Mouse (Mus musculus) right cerebral cortex, adult 2 months (tissue): ENCODE results near the gene Lsm10.

Experiments
- DNase-seq, 2 experiments: peaks; one replicate each; pipeline ENCODE4 v3.0.0; 2021 to 2022; ENCODE audit warnings: low spot score in 2 of 2

Gene Lsm10

DNA sequence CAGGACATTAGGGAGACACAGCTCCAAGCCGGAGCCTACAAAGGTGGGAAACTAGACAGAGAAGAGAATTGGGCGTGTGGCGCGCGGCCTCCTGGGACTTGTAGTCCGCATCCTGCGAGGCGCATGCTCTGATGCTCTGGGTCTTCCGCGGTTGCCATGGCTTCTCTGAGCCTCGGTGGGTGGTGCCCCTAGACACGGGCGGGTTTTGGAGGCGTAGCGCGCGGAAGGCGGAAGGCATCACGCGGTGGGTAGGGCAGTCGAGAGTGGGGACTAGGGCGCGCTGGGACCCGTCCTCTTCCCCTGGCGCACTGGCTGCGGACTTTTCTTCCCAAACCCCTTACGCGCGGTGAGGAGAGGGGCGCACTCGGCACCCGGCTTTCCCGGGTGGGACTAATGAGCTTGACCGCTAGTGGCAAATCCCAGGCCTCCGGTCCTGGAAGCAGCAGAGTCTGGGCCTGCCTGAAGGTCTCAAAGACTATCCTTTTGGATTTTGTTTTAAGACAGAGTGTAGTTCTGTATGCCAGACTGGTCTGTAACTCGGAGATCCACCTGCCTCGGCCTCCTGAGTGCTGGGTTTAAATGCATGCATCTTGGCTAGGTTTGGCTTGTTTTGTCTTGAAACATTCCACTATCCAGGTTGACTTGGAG, at the start of gene Lsm10:
Lsm10 (plus strand) TSS at position 160 of the 648 bp plus-strand sequence.
- peak; percentile 97 to 98 for DNase-seq

DNA sequence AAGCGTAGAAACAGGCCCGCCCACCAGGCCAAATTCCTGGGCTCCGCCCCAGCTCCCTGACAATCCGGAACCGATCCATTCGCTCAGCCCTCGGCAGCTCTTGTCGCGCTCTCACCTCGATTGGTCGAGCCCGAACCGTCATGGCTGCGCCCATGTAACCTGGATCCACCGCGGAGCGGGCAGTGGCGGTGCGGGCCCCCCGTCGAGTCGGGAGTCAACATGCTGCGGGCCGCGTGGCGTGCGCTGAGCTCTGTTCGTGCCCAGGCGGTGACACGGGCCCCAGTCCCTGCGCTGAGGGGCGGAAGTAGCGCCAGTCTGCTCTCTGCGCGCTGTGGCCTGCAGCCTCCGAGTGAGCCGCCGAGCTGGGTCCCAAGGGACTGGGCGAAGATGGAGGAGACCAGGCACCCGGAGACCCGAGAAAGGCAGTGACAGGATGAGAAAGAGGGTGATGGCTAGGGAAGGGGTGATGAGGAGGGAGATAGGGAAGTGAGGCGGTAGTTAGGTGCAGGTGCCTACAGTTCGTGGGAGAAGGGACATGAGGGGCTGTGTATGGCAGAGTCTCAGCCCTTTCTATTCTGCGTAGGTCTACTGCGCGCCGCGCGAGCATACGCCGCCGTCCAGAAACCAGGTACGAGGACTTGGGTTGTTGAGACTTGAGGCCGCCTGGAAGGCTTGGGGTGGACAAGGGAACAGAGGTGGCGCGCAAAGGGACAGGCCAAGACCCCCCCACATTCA, 49.4 kb upstream of the Lsm10 start, which contains the start of gene Mrps15:
Mrps15 (plus strand) TSS at position 75 of the 735 bp plus-strand sequence.
- DNase-seq, result peak; percentile 85 to 89

DNA sequence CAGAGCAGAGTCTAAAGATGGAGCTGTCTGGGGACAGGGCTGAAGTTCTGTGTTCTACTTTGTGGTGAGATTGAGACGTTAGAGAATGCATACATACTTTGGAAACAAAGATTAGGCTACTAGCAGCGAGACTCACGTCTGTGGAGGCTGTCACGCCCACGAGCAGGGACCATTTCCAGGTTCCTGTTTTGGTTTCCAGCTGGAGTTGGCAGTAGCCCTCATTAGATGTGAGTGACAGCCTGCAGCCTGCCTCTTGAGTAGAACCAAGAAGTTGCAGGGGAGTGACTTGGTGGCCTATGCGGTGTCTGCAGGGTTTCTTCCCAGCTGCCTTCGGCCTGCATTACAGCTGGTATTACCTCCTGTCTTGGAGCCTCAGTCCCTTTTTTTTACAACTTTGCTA, 44.8 kb upstream of the Lsm10 start:
- peak; percentile 74 to 76 for DNase-seq

DNA sequence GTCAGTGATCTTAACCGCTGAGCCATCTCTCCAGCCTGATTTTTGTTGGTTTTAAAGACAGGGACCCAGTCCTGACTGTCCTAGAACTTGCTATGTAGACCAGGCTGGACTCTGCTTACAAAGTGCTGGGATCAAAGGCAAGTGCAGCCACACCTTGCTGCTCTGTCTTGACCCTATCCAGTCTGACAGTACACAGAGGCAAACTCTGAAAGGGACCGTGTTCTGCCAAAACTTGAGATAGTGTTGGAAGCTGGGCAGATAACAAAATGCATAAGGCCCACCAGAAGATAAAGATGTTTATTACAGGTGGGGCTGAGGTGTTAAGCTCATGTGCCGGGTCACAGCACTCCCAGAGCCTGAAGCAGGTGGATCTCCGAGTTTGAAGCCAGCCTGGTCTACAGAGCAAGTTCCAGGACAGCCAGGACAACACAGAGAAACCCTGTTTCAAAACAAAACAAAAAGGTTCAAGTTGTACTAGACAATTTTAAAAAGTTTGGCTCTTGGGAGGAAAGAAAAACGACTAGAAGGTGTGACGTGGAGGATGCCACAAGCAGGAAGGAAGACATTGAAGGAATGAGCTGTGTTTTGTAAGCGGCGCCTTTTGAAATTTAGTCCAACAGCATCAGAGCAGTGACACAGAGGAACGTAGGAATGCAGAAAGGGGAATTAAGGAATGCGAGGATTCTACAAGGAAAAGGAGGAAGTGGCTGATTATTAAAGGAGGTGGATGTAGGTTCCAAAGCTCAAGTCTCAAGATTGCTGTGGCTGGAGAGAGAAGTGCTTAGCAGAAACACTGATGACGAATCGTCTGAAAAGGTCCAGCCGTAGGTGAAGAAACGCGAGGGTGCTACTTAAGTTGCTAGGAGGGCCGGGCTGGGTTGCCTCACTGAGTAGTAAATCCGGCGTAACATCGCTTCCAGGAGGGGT, 39.0 kb upstream of the Lsm10 start:
- DNase-seq, result no peak

DNA sequence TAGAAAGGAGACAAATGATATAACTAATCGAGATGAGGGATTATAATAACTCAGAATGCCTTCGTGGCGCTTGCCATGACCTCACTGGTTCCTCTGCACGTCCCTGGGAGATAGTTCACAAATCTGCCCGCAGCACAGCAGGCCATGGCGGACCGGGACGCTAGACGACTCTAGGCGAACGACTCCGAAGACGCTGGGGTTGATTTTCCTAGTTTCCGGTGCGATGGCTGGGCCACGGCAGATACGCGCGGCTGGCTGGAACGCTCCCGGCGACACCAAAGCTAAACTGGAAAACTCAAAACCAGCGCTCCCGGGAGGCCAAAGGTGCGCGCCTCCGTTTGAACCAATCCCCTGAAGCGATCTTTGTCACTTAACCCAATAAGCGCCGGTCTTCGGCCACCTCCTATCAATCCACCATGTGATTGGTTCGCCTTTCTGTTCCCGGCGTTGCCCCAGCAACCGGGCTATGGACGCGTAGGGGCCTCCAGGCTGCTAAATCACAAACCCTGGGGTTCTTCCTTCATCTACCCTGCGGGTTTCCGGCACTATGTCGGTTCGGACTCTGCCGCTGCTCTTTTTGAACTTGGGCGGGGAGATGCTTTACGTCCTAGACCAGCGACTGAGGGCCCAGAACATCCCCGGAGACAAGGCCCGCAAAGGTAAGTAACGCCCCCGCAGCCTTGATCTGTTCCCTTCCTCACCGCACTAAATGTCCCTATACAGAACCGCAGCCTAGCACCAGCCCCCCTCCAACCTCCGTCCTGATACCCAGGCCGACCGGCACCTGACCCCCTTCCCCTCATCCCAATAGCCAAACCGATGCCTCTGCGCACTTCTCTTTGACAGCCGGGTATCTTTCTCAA, 38.1 kb upstream of the Lsm10 start, which contains the start of gene Oscp1:
Oscp1 (plus strand) TSS at position 432 of the 863 bp plus-strand sequence.
- DNase-seq, result peak; percentile 94 to 96

DNA sequence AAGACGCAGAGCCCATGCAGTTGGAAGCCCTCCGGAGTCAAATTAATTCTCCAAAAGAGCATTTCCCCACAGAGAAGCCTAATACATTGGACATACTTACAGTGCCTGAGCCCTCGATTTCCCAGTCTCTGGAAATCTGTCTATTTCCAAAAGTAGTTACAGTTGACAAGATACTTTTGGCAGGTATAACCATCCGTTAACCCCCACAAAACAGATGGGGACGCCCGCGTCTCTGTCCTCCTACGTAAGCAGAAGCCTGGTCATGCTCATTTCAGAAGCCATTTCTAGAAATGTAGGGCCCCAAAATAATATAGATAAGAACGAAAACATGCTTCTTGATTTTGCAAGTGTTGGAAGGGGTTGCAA, 37.4 kb upstream of the Lsm10 start:
- peak; percentile 77 to 81 for DNase-seq

DNA sequence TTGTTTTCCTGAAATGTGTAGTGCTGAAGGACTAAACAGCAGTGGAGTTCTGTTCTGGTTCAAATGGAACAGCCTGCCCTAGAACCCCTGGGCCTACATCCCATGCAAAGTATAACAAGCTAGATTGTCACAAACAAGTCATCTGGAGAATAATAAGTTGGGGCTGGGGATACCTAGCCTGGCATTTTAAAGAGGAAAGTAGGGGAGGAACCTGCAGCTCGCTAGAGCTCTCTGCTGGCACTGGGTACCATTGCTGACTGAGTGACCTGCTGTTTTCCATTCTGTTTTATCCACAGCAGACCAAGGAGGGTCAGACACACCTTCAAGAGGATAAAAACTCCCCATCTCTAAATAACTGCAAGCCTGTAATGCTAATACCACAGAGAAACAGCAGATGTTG, 33.6 kb upstream of the Lsm10 start:
- DNase-seq, result peak in 1 of 2 experiments; percentile 36

DNA sequence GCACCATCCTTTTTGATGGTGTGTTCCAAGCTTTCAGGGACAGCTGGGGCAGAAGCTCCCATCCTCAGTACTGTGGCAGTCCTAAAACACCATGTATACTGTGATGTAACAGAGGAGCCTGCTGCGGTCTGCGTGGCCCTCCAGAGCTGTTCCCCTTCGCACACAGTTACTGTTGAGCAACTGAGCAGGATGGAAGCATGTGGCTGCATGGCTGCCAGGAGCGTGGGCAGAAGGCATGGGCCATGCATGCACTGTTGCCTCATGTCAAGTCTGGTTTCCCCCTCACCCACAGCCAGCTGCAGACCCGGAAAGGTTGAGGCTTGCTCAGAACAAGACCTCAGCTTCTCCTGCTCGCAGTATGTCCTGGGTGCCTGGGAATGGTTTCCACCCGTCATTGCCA, 31.2 kb upstream of the Lsm10 start:
- peak in 1 of 2 experiments; percentile 20 for DNase-seq

DNA sequence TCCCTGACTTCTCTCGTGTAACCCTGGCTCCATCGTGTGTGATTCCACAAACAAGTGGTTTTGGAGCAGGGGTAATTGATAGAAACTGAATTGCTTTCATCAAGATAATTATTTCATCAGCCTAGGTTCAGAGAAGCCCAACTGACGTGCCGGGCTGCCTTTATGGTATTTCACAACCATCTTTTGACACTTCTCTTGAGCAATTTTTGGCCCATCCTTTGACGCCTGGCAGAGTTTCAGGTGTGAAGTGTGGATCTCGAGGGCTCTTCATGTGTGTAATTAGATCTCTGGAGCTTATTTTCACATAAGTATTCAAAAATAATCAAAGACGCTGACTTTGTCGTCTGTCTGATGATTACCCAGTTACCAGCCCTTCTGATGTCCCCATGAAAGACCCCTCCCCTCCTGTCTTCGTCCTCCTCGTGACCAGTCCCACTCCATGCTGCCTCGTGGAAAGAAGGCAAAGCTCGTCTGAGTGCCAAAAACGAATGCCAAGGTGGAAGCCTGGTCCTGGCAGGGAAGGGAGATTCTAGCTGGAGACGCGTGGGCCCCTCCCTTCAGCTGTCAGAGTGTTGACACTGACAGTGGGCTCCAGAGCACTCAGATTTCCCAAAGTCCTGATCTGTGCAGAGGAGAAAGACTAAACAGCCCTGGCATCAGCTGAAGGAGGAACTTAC, 28.9 kb upstream of the Lsm10 start:
- peak in 1 of 2 experiments; percentile 20 for DNase-seq

DNA sequence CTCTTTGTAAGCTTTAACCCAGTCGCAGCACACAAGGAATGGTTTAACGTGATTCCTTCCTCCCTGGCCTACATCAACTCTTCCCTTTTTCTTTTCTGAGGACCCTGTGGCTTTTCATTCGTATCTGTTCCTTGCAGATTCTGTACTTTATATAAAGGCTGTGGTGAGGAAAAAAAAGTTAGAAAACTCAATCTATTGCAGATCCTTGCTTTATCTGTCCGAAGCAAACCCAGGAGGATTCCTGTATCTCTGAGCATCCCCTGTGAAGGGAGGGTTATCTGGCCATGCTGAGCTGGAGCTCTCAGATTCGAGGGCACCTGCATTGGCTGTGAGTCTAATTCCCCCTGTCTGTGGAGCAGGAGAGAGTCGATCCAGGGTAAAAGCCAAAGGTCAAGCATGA, 27.6 kb upstream of the Lsm10 start:
- DNase-seq, result no peak

DNA sequence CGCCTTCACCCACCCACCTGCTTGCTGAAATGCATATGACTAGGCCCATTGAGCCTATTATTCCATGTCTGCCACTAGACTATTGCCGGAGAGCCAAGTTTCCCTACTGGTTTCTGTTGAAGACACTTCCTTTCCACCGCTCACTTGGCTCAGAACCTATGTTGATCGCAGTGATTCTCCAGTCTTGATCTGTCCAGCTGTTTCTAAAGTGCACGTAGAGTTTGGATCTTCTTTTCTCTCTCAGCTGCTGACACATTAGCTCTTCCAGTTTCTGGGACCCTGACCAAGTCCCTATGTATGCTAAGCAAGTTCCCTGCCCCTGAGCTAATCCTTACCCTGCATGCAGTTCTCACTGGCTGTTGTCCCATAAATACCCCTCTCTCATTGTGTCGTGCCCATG, 18.6 kb upstream of the Lsm10 start:
- DNase-seq, result no peak

DNA sequence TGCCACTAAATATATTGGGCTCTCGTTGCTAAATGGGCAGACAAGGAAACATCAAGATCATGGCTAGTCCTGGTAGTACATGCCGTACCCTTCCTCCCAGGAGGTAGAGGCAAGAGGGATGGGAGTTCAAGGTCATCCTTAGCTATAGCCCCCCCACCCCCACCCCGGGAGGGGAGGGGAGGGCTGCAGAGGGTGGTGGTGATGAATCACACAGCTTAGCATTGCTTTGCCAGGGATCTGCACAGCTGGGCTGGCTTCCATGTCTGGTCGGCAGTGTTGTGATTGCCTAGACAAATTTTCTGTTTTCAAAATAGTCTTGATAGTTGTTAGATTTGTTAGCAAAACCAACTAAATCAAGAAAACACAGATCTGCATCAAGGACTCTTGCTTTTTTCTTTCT, 17.2 kb upstream of the Lsm10 start:
- no peak for DNase-seq

DNA sequence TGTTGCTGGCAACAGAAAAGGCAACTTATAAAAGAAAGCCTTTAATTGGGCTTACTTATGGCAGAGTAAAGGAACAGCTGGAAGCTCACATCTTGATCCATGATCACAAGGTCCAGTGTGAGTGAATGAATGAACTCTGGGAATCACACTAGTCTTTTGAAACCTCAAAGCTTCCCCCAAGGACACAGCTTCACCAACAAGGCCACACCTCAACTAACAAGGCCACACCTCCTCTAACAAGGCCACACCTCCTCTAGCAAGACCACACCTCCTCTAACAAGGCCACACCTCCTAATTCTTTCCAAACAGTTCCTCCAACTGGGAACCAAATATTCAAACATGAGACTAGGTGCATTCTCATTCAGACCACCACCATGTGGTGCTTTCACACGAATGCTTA, 14.8 kb upstream of the Lsm10 start:
- no peak for DNase-seq

DNA sequence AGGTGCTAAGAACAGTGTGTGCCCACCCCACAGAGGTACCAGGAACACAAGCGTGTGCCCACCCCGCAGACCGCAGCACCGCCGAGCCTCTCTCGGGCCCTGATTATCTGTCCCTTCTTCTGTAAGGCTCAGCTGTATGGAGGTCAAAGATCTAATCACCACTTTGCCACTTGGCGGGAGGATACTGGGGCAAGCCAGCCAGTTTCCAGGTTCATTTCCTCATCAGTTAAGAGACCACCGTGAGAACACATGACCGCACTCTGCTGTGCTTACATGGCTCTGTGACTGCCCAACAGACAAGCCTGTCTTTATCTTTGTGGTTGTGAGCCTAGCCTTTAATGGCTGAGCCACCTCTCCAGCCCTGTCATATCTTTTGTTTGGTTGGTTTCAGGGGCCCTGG, 13.4 kb upstream of the Lsm10 start:
- no peak for DNase-seq

DNA sequence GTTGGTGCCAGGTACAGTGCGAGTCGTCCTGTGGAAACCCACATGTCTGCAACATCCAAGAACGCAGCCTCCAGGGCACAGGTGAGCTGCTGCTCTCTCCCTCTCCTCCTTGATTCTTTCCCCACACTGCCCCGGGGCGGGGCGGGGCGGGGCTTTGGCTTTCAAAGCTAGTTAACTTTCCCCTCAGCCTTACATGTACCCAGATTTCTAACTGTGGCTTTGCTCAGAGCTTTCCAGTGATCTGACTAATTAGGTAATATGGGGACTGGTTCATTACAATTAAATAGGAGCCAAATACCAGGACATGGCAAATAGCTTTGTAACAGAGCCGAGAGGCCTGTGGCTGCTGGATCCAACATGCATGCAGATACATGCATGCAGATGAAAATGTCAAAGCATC, 12.0 kb upstream of the Lsm10 start:
- DNase-seq, result no peak

DNA sequence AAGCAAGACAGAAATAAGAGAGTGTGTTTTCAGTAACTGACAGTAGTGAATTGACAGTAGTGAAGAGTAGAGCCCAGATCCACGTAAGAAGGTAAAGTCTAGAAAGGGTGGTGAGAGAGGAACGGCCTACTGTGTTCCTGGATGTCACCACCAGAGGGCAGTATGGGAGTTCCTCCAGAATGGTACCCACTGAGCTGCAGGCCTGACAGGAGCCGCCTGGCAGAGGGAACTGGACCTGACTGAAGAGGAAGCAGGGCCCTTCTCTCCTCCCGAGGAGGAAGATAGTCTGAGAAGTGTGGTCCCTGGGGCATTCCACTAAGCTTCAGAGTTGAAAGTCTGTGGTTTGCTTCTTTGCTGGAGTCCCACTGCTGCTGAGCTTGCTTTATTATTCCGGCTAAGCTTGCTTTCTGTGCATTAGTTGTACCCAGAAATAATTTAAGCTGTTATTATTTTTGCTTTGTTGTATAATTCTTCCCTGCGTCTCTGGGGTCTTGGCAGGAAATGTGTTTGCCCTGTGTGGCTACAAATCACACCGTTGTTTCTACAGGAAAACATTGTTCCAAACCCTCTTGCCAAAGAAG, 10.3 kb upstream of the Lsm10 start:
- DNase-seq, result peak; percentile 79 to 81

DNA sequence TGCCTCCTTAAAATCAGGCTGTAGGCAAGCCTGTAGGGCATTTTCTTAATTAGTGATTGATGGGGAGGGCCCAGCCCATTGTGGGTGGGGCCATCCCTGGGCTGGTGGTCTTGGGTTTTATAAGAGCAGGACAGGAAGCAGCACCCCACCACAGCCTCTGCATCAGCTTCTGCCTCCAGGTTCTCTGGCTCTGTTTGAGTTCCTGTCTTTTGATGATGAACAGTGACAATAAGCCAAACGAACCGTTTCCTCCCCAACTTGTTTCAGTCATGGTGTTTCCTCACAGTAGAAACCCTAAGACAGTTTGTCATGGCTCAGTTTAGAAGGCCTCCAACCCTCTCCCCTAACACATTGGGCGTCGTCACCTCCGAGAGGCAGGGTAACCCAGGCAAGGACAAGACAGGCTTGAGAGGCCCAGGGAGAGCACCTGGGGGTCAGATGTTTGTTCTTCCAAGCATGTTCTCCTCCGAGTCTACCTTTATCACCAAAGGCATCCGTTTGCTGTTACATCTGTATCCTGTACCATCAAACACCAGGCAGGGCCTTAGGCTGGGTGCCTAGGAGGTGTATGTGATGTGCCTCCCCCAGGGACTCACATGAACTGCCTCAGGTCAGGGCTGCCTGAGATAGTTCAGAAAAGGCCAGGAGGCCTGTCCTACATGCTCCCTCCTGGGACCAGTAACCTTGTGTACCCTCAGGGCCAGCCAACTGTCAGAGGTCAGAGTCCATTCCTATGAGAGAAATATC, 6.1 kb upstream of the Lsm10 start:
- DNase-seq, result no peak

DNA sequence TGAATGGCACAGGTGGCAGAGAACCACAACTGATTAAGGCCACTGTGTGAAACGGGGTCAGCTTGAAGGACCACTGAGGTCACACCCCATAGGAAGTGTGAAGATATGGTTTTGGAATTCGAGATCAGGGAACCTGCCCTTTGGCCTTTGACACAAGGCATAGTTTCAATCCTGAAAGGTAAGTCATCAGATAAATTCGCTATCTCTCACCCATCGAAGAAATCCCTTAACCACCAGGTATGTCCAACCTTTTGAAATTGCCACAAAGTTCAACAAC, 5.6 kb upstream of the Lsm10 start:
- no peak for DNase-seq

DNA sequence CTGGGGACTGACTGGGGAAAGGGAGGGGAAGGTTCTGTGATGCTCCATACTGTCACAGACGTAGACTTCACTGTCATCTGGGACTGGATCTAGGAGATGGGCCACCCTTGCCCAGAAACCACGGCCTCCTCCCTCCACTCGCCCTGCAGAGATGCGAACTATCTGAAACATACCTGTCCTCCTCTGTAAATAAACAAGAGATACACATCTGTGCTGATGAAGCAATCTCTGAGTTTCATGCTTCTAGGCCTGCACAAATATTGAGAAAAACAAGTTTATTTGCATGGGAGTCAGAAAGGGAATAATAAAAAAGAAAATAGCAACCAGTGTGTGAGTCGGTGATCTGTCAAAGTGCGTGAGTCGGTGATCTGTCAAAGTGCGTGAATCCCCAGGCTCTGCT, 4.5 kb upstream of the Lsm10 start:
- no peak for DNase-seq
